Mouse (Mus musculus) left cerebral cortex, adult 2 months (tissue): ENCODE results near the gene Atoh7. TPM values are rescaled to one million over a fixed set of nuclear protein-coding genes. Genes with fewer than 3 reads are reported as not detected.
A peak's percentile ranks its signal among the peaks of the same experiment; 100 is the strongest.
"Not testable (repeated sequence)": the region's sequence is repeated elsewhere in the genome, so short reads cannot be mapped to it uniquely, and the experiment has no call there.

Experiments
- DNase-seq, 2 experiments: peaks; one replicate each; pipeline ENCODE4 v3.0.0; 2021 to 2022; ENCODE audit warnings: low spot score in 2 of 2, mixed read lengths in 1 of 2; ENCODE audit errors: extremely low spot score in 1 of 2
- H3K27ac ChIP-seq: fragments of 200-600 bp; 2 replicates; pipeline ENCODE4 v1.8.1; 2022
- H3K4me3 ChIP-seq: fragments of 200-600 bp; 2 replicates; pipeline ENCODE4 v1.8.1; 2022
- CTCF ChIP-seq: fragments of 200-600 bp; IDR thresholded peaks from 2 replicates; pipeline ENCODE4 v1.8.1; 2022; ENCODE audit warnings: antibody characterized with exemption, mild to moderate bottlenecking, moderate library complexity
- intact Hi-C: fragments of 180-260 bp; cut with DNase I; formaldehyde crosslinking; loops from one replicate; pipeline ENCODE4 v1.15.1; 2025
- long read RNA-seq, 2 experiments: library from polyadenylated mRNA; stranded (forward); transcript quantifications; one replicate each; pipeline ENCODE4 v2.0.0; 2021; ENCODE audit warnings: borderline mapping rate in 2 of 2
- total RNA-seq, 2 experiments: library from RNA; stranded (reverse); gene quantifications; 2 replicates each; pipeline ENCODE4 v1.2.3; 2021

Atoh7 gene
- total RNA-seq: 1 to 10 TPM; 3.3 to 3.4 TPM
- long read RNA-seq, experiment 1, partial matches to known transcripts: 0 of 3 reads
- long read RNA-seq, experiment 1, other reads (novel, unspliced or antisense): 0 of 3 reads
- long read RNA-seq, experiment 2, partial matches to known transcripts: 0 of 3 reads
- long read RNA-seq, experiment 2, other reads (novel, unspliced or antisense): 0 of 3 reads

DNA sequence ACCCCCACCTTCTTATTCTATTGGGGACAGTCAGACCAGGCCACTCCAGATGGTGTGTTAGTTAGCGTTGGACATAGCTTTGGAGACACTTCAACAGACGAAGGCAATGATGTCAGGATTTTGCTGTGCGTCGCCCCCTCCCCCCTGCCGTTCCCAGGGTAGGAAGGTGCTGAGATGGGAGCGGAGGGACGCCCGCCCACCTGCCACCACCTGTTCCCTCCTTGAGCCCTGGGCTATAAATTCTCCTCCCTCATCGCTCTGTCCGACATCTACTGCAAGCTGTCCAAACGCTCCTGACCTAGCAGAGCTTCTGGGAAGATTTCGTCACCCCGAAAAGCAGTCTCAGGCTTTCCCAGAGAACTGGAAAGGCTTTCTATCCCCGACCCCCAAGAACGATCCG lies at the start of gene Atoh7:
TSS of gene Atoh7 (plus strand) at position 131 of the 400 bp plus-strand sequence.
- DNase-seq: peak; percentile 30 to 58
- H3K4me3 ChIP-seq: peak within 1 kb of the TSS; percentile 83
- intact Hi-C loops: no loop called here
- peak within 1 kb of the TSS; percentile 88 for H3K27ac ChIP-seq
- no peak for TF ChIP-seq CTCF

DNA sequence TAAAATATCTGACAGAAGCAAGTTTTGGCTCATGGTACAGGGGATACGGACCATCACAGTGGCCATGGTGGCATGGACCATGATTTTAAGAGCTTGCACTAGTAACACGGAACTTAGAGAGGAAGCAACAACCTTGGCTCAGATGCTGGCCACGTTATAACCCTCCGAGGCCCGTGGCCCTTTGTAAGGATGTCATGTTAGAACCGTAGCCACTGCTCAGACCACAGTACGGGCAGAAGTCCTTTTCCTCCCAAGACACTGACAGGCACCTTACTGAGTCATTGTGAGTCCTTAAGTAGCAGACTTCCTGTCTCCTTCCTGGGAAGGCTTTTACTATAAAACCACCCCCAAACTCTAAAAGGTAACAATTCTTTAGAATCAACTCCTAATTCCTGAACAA lies 48.2 kb upstream of the Atoh7 start:
- no peak for TF ChIP-seq CTCF
- Histone ChIP-seq H3K27ac (no peak overlapping the region), H3K4me3 (no peak overlapping the region)
- DNase-seq: no peak
- intact Hi-C loops: no loop called here

DNA sequence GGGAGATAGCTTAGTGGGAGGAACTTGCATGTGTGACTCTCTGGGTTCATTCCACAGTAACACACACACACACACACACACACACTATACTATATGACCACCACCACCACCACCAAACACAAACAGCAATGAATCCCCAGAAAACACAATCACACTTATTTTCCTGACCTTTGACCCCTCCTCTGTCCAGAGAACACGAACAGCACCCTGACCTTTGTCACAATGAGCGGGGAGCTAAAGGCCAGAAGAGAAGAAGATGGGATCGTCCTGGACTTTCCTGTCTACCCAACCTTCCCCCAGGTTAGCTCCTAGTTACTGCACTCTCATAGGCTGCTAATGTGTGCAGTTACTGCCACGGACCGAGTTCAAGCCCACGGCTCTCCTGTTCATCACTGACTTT lies 47.4 kb upstream of the Atoh7 start:
- intact Hi-C loops: no loop called here
- DNase-seq: no peak
- H3K27ac ChIP-seq: no peak overlapping the region
- H3K4me3 ChIP-seq: no peak overlapping the region
- TF ChIP-seq CTCF: no peak

DNA sequence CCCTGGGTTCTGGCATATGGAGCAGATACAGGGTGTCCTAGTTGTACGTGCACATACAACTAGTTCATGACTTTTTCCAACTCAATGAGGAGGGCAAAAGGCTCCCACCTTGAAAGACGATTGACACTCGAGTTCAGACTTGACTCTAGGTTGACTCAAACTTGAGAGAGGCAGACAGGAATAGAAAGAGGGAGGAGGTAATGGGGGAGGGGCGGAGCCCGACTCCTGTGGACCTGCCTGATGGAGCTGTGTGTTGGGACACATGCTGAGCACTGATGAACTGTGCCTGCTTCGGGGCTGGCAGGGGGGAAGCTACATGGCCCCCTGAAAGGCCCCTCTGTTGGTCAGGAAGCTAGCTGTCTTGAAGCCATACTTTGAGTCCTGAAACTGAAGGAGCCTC lies 46.4 kb upstream of the Atoh7 start:
- H3K27ac ChIP-seq: no peak overlapping the region
- intact Hi-C loops: no loop called here
- DNase-seq: no peak
- H3K4me3 ChIP-seq: no peak overlapping the region
- no peak for TF ChIP-seq CTCF

DNA sequence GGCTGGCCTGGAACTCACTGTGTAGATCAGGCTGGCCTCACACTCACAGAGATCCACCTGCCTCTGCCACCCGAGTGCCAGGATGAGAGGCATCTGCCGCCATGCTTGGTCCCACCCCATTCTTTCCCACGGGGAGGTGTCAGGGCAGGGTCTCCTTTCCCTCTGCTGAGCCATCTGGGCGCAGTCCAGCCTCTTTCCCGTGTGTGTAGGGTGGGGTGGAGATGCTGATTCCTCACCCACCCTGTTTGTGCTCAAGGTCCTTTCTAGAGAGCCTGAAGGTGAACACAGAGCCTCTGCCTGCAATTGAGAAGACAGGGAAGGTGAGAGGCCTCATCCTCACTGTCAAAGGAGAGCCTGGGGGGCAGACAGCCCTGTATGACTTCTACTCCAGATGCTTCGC lies 45.4 kb upstream of the Atoh7 start:
- intact Hi-C loops, H3K4me3 ChIP-seq, H3K27ac ChIP-seq, DNase-seq: not testable (repeated sequence)

DNA sequence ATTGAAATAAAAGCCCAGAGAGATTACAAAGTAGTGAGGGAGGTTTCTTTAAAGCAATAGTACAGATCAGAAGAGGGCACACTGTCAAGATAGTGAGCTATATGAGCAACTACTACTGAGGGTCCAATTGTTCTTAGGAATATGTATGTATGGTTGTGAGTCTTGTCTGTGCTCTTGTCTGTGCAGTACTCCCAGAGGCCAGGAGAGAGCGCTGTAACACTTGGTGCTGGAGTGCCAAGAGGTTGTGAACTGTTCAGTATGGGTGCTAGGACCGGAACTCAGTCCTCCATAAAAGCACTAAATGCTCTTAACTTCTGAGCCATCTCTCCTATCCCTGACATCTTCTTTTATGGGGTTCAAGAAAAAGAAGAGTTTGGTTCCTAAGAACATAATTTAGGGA lies 44.9 kb upstream of the Atoh7 start:
- H3K4me3 ChIP-seq: no peak overlapping the region
- DNase-seq: no peak
- no peak overlapping the region for H3K27ac ChIP-seq
- intact Hi-C loops: no loop called here
- no peak; the same call in 1 of the 2 replicates for TF ChIP-seq CTCF

DNA sequence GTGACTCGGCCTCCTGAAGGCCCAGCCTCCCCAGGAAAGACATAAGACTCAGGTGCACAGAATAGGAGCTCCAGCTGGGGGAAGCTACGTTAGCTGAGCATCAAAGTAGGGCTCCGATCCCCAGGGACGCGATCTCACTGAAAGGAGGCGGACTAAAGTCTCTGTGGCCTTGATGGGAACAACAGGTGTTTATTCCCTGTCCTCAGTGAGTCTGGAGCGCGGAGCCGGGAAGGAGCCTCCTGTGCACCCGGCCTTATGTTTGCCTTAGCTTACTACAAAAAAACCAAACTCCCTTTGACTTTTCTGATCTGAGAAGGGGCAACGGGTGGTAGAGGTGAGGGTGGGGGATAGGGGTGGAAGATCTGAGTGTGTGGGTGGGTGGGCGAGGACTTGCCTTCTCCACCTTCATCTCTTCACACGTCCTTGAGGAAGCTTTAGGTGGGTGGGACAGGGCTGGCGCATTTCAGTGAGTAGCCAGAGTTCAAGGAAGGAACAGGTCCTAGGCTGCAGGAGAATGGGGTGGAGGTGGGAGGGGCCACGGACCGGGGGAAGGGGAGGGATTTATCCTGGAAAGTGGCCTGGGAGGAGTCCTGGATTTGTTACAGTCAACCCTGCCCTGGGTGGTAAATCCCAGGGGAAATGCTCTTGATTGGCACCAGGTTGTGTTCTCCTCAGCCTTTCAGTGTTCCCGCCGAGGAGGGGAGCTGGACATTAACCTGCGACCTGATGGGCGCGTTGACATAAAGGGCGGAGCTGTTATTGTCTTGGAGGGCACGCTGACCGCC lies 42.3 kb upstream of the Atoh7 start:
- Histone ChIP-seq H3K27ac (no peak overlapping the region), H3K4me3 (no peak overlapping the region)
- TF ChIP-seq CTCF: no peak
- no peak for DNase-seq
- intact Hi-C loops: no loop called here

DNA sequence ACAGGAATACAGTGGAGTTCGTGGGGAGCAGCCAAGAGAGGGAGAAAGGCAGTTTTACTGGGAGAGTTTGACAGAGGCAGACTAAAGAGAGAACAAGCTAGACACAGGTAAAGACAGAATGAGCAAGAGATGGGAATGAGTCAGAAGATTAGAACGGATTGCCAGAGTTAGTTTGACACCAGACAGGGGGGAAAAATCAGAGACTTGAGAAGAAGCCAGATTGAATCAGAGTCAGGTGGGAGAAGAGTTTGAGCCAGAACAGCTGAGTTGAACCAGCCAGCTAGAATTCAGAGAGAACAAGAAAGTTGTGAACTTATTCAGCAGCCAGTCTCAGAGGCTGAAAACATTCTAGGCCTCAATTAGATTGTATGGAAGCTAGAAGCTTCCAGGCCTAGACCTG lies 39.6 kb upstream of the Atoh7 start, which contains the start of gene Pbld1:
TSS of gene Pbld1 (plus strand) at position 301 of the 400 bp plus-strand sequence.
- TF ChIP-seq CTCF: no peak
- Histone ChIP-seq H3K4me3 (no peak within 1 kb of the TSS), H3K27ac (no peak within 1 kb of the TSS)
- no peak for DNase-seq
- intact Hi-C loops: loop anchor here (10.0 kb wide), 1 partner anchor 245 kb away; no protein-coding TSS in a partner anchor

DNA sequence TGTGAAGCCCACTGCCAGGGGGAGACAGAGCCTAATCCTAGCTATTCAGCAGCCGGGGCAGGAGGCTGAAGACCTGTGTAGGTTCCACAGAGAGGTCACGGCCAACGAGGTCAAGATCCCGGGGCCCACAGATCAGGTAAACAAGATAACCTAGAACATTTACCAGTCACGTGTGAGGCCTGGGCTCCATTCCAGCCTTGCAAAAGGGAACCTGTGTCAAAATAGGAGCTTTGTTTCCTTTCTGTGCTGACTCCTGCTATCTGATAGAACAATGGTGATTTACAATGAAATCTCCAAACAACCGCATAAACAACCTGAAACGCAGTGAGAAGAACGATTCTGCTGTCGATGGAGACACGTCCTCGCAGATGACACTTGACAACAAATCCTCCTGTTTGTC lies 39.0 kb upstream of the Atoh7 start:
- no peak for DNase-seq
- intact Hi-C loops: loop anchor here (10.0 kb wide), 1 partner anchor 246 kb away; no protein-coding TSS in a partner anchor
- no peak for TF ChIP-seq CTCF
- H3K4me3 ChIP-seq: no peak overlapping the region
- no peak overlapping the region for H3K27ac ChIP-seq

DNA sequence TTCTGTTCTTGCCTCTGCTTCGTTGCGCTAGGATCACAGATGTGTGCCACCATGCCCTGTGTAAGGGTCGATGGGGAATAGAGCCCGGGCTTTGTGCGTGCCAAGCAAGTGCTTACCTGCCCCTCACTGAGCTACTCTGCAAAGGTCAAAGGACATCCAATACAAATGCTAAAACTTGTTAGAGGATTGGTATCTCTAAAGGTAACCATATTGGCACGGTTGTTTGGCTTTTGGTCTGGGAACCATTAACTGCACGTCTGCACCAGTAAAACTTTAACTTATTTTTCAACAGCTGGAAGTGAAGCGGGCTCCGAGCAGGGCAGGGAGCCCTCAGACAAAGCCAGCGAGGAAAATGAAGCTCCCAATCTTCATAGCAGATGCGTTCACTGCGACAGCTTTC lies 38.2 kb upstream of the Atoh7 start:
- DNase-seq: no peak
- H3K4me3 ChIP-seq: no peak overlapping the region
- no peak for TF ChIP-seq CTCF
- H3K27ac ChIP-seq: no peak overlapping the region
- intact Hi-C loops: loop anchor here (10.0 kb wide), 1 partner anchor 246 kb away; no protein-coding TSS in a partner anchor

DNA sequence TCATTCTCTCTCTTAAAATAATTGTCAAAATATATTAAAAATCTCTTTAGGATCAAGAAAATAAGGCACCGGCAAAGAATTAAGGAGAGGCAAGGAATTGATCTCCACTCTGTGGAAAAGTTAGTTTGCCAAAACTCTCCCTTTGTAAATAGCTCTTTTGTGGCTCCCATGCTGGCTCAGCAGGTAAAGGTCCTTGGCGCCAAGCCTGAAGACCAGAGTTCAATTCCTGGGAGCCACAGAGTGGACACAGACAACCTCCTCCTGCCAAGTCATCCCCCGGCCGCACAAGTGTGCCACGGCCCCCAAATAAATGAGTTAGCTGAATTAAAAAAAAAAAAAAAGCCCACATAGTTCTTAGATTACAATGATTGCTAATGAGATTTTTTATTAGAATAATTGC lies 36.8 kb upstream of the Atoh7 start:
- TF ChIP-seq CTCF: no peak
- no peak for DNase-seq
- intact Hi-C loops: loop anchor here (10.0 kb wide), 1 partner anchor 248 kb away; no protein-coding TSS in a partner anchor

DNA sequence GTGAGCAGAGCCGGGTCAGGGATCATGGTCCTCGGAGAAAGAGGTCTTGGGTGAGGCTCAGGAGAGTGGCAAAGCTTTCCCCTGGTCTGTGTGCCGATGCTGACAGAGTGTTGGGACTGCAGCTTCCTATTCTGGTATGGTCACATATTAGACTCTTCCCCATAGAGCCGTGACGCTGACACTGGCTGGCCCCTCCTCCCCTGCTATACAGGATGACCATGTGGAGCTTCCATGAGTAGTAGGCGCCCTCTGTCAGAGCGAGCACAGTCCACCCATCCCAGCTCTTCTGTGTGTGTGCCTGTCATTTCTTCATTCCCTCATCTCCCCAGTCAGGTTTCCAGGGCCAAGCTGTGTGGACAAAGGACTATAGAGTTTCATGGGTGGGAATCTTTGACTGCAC lies 36.1 kb upstream of the Atoh7 start:
- TF ChIP-seq CTCF: no peak
- no peak overlapping the region for H3K27ac ChIP-seq
- H3K4me3 ChIP-seq: no peak overlapping the region
- no peak for DNase-seq
- intact Hi-C loops: loop anchor here (10.0 kb wide), 1 partner anchor 249 kb away; no protein-coding TSS in a partner anchor

More for the DNA sequence above, 36.8 kb upstream of the Atoh7 start:
- no peak overlapping the region for H3K27ac ChIP-seq
- H3K4me3 ChIP-seq: no peak overlapping the region
